Mouse (Mus musculus) small intestine, adult 2 months (tissue): ENCODE data around the gene Cenpf.

Source experiments
- CTCF ChIP-seq: fragments of 200-500 bp; IDR thresholded peaks from 2 replicates; pipeline ENCODE4 v1.5.1; 2012; ENCODE audit warnings: low read depth, mild to moderate bottlenecking, control low read depth, inconsistent platforms, low read length, moderate library complexity, mixed read lengths; ENCODE audit not compliant: insufficient replicate concordance, insufficient read length; ENCODE audit errors: extremely low read depth
- POLR2A ChIP-seq: fragments of 200-500 bp; IDR thresholded peaks from 2 replicates; pipeline ENCODE4 v1.6.1; 2012; ENCODE audit warnings: low read depth, mild to moderate bottlenecking, control low read depth, inconsistent platforms, low read length, moderate library complexity

DNA sequence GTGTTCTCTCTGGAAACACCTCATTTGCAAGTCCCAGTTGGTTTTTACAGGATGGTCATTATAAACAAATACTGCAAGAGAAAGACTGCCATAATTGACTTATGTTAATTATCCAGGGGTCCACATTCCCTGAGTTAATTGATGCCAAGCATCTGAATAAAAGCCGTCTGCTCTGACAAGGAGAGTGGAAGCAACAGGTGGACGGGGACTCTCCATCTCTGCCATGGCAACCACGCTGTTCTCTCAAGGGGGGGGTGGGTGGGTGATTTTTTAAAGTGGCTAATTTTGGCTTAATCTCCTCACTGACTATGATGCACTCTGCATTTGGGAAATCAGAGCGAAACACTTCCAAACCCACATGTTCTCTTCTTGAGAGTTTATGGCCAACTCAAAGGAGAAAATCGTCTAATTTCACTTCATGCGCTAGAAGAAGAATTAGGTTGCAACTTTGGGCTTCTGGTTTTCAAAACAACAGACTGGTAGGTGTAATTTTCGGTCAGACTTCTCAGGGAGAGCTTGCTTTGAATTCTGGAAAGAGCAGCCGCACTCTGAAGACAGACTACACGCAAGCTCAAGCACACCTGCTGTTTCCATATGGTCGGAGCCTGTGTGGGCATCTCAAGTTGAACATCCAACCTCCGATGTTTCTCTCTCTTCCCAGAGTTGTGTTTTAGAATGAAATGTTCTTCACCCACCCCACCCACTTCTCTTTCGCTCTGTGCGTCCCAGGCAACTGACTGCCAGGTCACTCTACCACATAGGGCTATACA, 55.8 kb downstream of the Cenpf start:
- TF ChIP-seq CTCF (no peak), POLR2A (no peak)
